Mouse (Mus musculus): ENCODE measurements around the gene Ces1f.

The Ces1f gene

GRCm38 (mm10) chr8:93211091-93211490 lies 68.5 kb downstream of the Ces1f start:
- no peak for DNase-seq (ENCODE audit: low spot score in 2 of 2)
